Mouse (Mus musculus): ENCODE measurements at regions not wholly inside any gene's neighbourhood (a gene's known extent, or its start where the extent isn't known, plus 50 kb on each side); places are given as distances from the start of the nearest gene placed in this dataset.
A peak's percentile ranks its signal among the peaks of the same experiment; 100 is the strongest.

DNA sequence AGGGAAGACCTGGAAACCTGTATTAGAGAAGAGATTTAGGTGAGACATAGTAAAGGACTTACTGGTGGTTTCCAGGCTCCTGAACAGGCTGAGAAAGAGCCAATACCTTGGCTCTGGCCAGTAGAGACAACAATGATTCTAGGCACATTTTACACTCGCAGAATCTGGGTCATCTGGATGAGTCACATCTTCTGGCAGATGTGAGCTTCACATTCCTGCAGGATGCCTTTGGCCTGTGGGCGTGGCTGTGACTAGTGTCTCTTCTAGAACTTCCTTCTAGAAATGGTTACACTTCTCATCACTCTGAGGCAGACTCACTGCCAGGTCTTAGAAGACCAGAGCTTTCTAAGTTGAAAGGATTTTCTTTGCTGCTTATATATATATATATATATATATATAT lies 69.8 kb upstream of the Arhgap5 start:
- no peak for TF ChIP-seq TAL1 (IDR thresholded peaks at IDR 0.05; ENCODE audit: low read length)
- no peak for TF ChIP-seq ELF1 (IDR thresholded peaks at IDR 0.05; ENCODE audit: low read depth, low read length)
- TF ChIP-seq MAFK (IDR thresholded peaks at IDR 0.05; ENCODE audit: borderline replicate concordance, low read depth, low read length) = no peak
- TF ChIP-seq NRF1 (IDR thresholded peaks at IDR 0.05; ENCODE audit: insufficient read depth, low read depth, low read length, poor library complexity, severe bottlenecking) = no peak
- TF ChIP-seq MYC (IDR thresholded peaks at IDR 0.05; ENCODE audit: low read depth, low read length) = no peak
- no peak for TF ChIP-seq MYB (IDR thresholded peaks at IDR 0.05; ENCODE audit: low read depth, low read length)
- no peak for TF ChIP-seq ZC3H11A (IDR thresholded peaks at IDR 0.05; ENCODE audit: low read depth, low read length)
- no peak for TF ChIP-seq POLR2A (IDR thresholded peaks at IDR 0.05; ENCODE audit: control insufficient read depth in 1 of 2, insufficient read depth in 1 of 2, low read depth in 1 of 2, low read length in 2 of 2, poor library complexity in 1 of 2)
- TF ChIP-seq E2F4 (IDR thresholded peaks at IDR 0.05; ENCODE audit: borderline replicate concordance, low read depth, low read length) = no peak
- TF ChIP-seq UBTF (IDR thresholded peaks at IDR 0.05; ENCODE audit: borderline replicate concordance, insufficient read depth, low read depth, low read length) = no peak
- no peak for TF ChIP-seq MXI1 (IDR thresholded peaks at IDR 0.05; ENCODE audit: low read depth, low read length)
- no peak for TF ChIP-seq CHD2 (IDR thresholded peaks at IDR 0.05; ENCODE audit: low read length)
- H3K4me3 ChIP-seq (ENCODE audit: control insufficient read depth in 1 of 2, insufficient read depth in 1 of 2, low read depth in 2 of 2, low read length in 2 of 2) = no peak overlapping the region
- H3K27me3 ChIP-seq (ENCODE audit: control insufficient read depth in 1 of 2, insufficient read depth in 2 of 2, low read length in 2 of 2) = peaks cover 0 to 2% of the 10 kb centered on the region in 2 experiments; a peak in 2 of 4 replicates
- no peaks in the 10 kb centered on the region for H3K9me3 ChIP-seq (replicated peaks; ENCODE audit: insufficient read depth, low read length)
- DNase-seq (ENCODE audit: low read depth, low spot score) = peak; percentile 7
- H3K9ac ChIP-seq (ENCODE audit: control insufficient read depth, low read depth, low read length, poor library complexity, severe bottlenecking) = no peak overlapping the region
- no peaks in the 10 kb centered on the region for H3K36me3 ChIP-seq (ENCODE audit: control insufficient read depth in 1 of 2, insufficient read depth in 2 of 2, low read length in 2 of 2)
- H3K27ac ChIP-seq (ENCODE audit: control insufficient read depth, low read depth, low read length) = no peak overlapping the region
- H3K4me1 ChIP-seq (ENCODE audit: control insufficient read depth in 1 of 2, insufficient read depth in 2 of 2, low read length in 2 of 2) = no peaks in the 10 kb centered on the region
- H3K79me2 ChIP-seq (ENCODE audit: control insufficient read depth, insufficient read depth, low read length, poor library complexity) = no peaks in the 10 kb centered on the region

DNA sequence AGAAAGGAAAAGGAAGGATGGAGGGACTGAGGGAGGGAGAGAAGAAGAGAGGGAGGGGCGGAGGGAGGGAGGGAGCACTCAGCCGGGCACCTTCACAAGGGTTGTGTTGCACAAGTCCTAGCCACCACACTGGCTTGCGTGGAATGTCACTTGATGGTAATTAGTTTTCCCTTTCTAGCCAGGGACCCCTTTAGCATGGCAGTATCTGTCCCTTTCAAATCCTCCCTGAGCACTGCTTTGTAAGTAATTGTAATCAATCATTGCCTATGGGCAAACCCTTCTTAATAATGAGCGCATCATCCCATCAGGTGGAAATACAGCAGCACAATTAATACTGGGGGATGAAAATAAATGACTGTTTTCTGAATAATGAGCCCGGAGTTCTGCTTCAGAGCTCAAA lies 68.5 kb upstream of the Arhgap5 start:
- H3K4me3 ChIP-seq (ENCODE audit: control insufficient read depth in 1 of 2, insufficient read depth in 1 of 2, low read depth in 2 of 2, low read length in 2 of 2) = no peak overlapping the region
- no peak overlapping the region for H3K27ac ChIP-seq (ENCODE audit: control insufficient read depth, low read depth, low read length)
- no peak for DNase-seq (ENCODE audit: low read depth, low spot score)
- peaks cover 0 to 2% of the 10 kb centered on the region in 2 experiments; a peak in 2 of 4 replicates for H3K27me3 ChIP-seq (ENCODE audit: control insufficient read depth in 1 of 2, insufficient read depth in 2 of 2, low read length in 2 of 2)
- no peaks in the 10 kb centered on the region for H3K79me2 ChIP-seq (ENCODE audit: control insufficient read depth, insufficient read depth, low read length, poor library complexity)
- TF ChIP-seq MYC (IDR thresholded peaks at IDR 0.05; ENCODE audit: low read depth, low read length) (no peak), JUND (IDR thresholded peaks at IDR 0.05; ENCODE audit: low read depth, low read length) (no peak), MXI1 (IDR thresholded peaks at IDR 0.05; ENCODE audit: low read depth, low read length) (no peak), ETS1 (IDR thresholded peaks at IDR 0.05; ENCODE audit: low read depth, low read length) (no peak), POLR2AphosphoS2 (IDR thresholded peaks at IDR 0.05; ENCODE audit: low read length) (no peak), RCOR1 (IDR thresholded peaks at IDR 0.05; ENCODE audit: low read depth, low read length) (no peak), SIN3A (IDR thresholded peaks at IDR 0.05; ENCODE audit: low read length) (no peak), GABPA (IDR thresholded peaks at IDR 0.05; ENCODE audit: low read depth, low read length) (no peak), SMC3 (IDR thresholded peaks at IDR 0.05; ENCODE audit: low read depth, low read length) (no peak), UBTF (IDR thresholded peaks at IDR 0.05; ENCODE audit: borderline replicate concordance, insufficient read depth, low read depth, low read length) (no peak), ZKSCAN1 (IDR thresholded peaks at IDR 0.05; ENCODE audit: low read depth, low read length) (no peak), MEF2A (IDR thresholded peaks at IDR 0.05; ENCODE audit: extremely low read depth, insufficient replicate concordance, low read depth, low read length, poor library complexity, severe bottlenecking) (no peak), CHD1 (IDR thresholded peaks at IDR 0.05; ENCODE audit: low read depth, low read length) (no peak), CHD2 (IDR thresholded peaks at IDR 0.05; ENCODE audit: low read length) (no peak)
- H3K36me3 ChIP-seq (ENCODE audit: control insufficient read depth in 1 of 2, insufficient read depth in 2 of 2, low read length in 2 of 2) = no peaks in the 10 kb centered on the region
- no peaks in the 10 kb centered on the region for H3K9me3 ChIP-seq (replicated peaks; ENCODE audit: insufficient read depth, low read length)
- no peaks in the 10 kb centered on the region for H3K4me1 ChIP-seq (ENCODE audit: control insufficient read depth in 1 of 2, insufficient read depth in 2 of 2, low read length in 2 of 2)
- no peak overlapping the region for H3K9ac ChIP-seq (ENCODE audit: control insufficient read depth, low read depth, low read length, poor library complexity, severe bottlenecking)
